9 mouse cellular contexts compared by ENCODE assay signal in the genomic region with DNA sequence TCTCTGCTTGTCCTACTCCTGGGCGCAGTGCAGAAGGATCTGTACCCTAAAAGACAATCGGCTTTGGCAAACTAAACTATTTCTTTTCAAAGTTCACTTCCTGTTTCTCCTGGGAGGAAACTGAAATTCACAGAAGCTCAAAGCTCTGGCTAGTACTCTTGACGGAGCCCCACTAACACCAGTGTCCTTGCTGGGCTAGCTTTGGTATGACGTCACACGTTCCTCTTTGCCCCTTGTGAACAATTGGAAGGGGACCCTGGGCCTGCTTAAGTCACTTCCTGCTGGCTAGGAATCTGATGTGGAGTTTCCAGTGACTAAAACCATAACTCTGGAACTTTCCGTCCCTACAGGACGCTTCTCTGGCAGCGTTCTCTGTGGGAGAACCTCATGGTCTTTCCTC. TPM values are rescaled to one million over a fixed set of nuclear protein-coding genes. Genes with fewer than 3 reads are reported as not detected.
DNase-seq lines count a peak whose midpoint lies in the region; ATAC-seq and TF ChIP-seq lines count a peak whose summit lies in the region.
"Had no signal": no experiment of that assay in that cellular context is flagged by ENCODE, and none has a peak within 500 bp of the region (broad histone marks: within the 10 kb centered on the region; RNA-seq: fewer than 3 reads in every experiment).

No protein-coding gene starts in this region.

- H3K9ac ChIP-seq in intestine, embryonic 15.5 days, result no peak overlapping the region
- H3K9ac ChIP-seq in midbrain, embryonic 15.5 days, result no peak overlapping the region

- no peaks in the 10 kb centered on the region for H3K4me1 ChIP-seq in intestine, embryonic 15.5 days (replicated peaks)
- no peaks in the 10 kb centered on the region for H3K4me1 ChIP-seq in midbrain, embryonic 15.5 days

- no peak for DNase-seq in left cerebral cortex, adult 2 months (ENCODE audit: extremely low spot score in 1 of 2, low spot score in 2 of 2)
- DNase-seq in left cerebral cortex, postnatal 4 days, result no peak
- DNase-seq in thymus, postnatal 36 days, result no peak
- DNase-seq in embryo, embryonic 9.5 days (ENCODE audit: extremely low spot score), result no peak

- H3K27ac ChIP-seq in left cerebral cortex, adult 2 months, result peak overlapping the region; percentile 78
- H3K27ac ChIP-seq in intestine, embryonic 15.5 days, result 0 out of 2 replicates have a peak overlapping the region, but pooled peaks have one; percentile 9
- peak overlapping the region; percentile 75 for H3K27ac ChIP-seq in macrophage
- H3K27ac ChIP-seq in midbrain, embryonic 15.5 days, result no peak overlapping the region

- no peak for TF ChIP-seq CTCF in left cerebral cortex, adult 2 months (IDR thresholded peaks at IDR 0.05)

- ATAC-seq in common myeloid progenitor, adult 5-6 weeks (replicated peaks; ENCODE audit: low read depth, poor library complexity, severe bottlenecking), result peak; percentile 79
- ATAC-seq in intestine, embryonic 15.5 days, result no peak
- ATAC-seq in midbrain, embryonic 15.5 days (replicated peaks), result no peak

- H3K9me3 ChIP-seq in intestine, embryonic 15.5 days, result no peaks in the 10 kb centered on the region
- no peaks in the 10 kb centered on the region for H3K9me3 ChIP-seq in midbrain, embryonic 15.5 days

- H3K4me2 ChIP-seq in intestine, embryonic 15.5 days (replicated peaks), result no peak overlapping the region
- H3K4me2 ChIP-seq in midbrain, embryonic 15.5 days, result no peak overlapping the region

- H3K4me3 ChIP-seq in left cerebral cortex, adult 2 months, result no peak overlapping the region
- no peak overlapping the region for H3K4me3 ChIP-seq in intestine, embryonic 15.5 days (replicated peaks)
- no peak overlapping the region for H3K4me3 ChIP-seq in macrophage (ENCODE audit: inconsistent target)
- H3K4me3 ChIP-seq in midbrain, embryonic 15.5 days, result no peak overlapping the region

- H3K36me3 ChIP-seq in intestine, embryonic 15.5 days, result no peaks in the 10 kb centered on the region
- peaks cover 25% of the 10 kb centered on the region; the same call in 1 of the 2 replicates for H3K36me3 ChIP-seq in macrophage (ENCODE audit: inconsistent target)
- H3K36me3 ChIP-seq in midbrain, embryonic 15.5 days (replicated peaks), result no peaks in the 10 kb centered on the region

- peaks cover 96% of the 10 kb centered on the region for H3K79me2 ChIP-seq in macrophage (ENCODE audit: inconsistent target)

- no peaks in the 10 kb centered on the region for H3K27me3 ChIP-seq in intestine, embryonic 15.5 days (replicated peaks)
- no peaks in the 10 kb centered on the region for H3K27me3 ChIP-seq in midbrain, embryonic 15.5 days (replicated peaks)

- intact Hi-C loops in left cerebral cortex, adult 2 months (cut with DNase I), result no loop called here
- intact Hi-C loops in left cerebral cortex, postnatal 4 days (cut with DNase I), result loop anchor here (5.0 kb wide), 1 partner anchor 37 kb away; no protein-coding TSS in a partner anchor

- 69% methylated on average over 8 of the region's 8 CpGs for WGBS in intestine, embryonic 15.5 days
- 22% methylated on average over 8 of the region's 8 CpGs for WGBS in macrophage (ENCODE audit: missing documents)
- WGBS in midbrain, embryonic 15.5 days, result 83% methylated on average over 8 of the region's 8 CpGs

RNA-seq across cellular contexts. Expression of a gene that starts 6.5 kb away (rescaled TPM):
- 10 to 100 TPM; 21.6 to 25.6 TPM for total RNA-seq in left cerebral cortex, adult 2 months (2021)
- total RNA-seq in left cerebral cortex, postnatal 4 days (2021), result 1 to 10 TPM; 7.9 to 8.1 TPM
- total RNA-seq in common myeloid progenitor, adult 5-6 weeks (2017), result 10.8 and 21.1 TPM in 2 replicates
- 11.0 and 13.9 TPM in 2 replicates for polyA plus RNA-seq in intestine, embryonic 15.5 days (2015; fragmentation: Nextera tagmentation; extraction: Ambion mirVana)
- total RNA-seq in macrophage (2018; cell fraction: chromatin; rRNA removed), result 100 to 1,000 TPM; 124 to 877 (median 414) TPM
- total RNA-seq in macrophage (2018; cell fraction: cytosol; rRNA removed), result 100 to 1,000 TPM in 6 of 26 experiments, 10 to 100 TPM in 20; 31.3 to 188 (median 58.0) TPM
- total RNA-seq in macrophage (2018; cell fraction: nucleus; rRNA removed), result 100 to 1,000 TPM in 23 of 26 experiments, 10 to 100 TPM in 3; 76.4 to 499 (median 338) TPM
- 37.2 to 60.7 TPM (median 44.6 TPM) in 3 replicates for polyA plus RNA-seq in macrophage (2018)
- polyA plus RNA-seq in midbrain, embryonic 15.5 days (2015; fragmentation: Nextera tagmentation; extraction: Ambion mirVana), result 3.0 and 4.3 TPM in 2 replicates

RNA-seq across cellular contexts. Expression of a gene that starts 21.0 kb away (rescaled TPM):
- total RNA-seq in left cerebral cortex, adult 2 months (2021), result 10 to 100 TPM; 41.5 to 43.0 TPM
- 10 to 100 TPM; 50.0 to 61.8 TPM for total RNA-seq in left cerebral cortex, postnatal 4 days (2021)
- total RNA-seq in common myeloid progenitor, adult 5-6 weeks (2017), result 10.6 and 15.9 TPM in 2 replicates
- 33.3 and 37.5 TPM in 2 replicates for polyA plus RNA-seq in intestine, embryonic 15.5 days (2015; fragmentation: Nextera tagmentation; extraction: Ambion mirVana)
- total RNA-seq in macrophage (2018; cell fraction: chromatin; rRNA removed), result 10 to 100 TPM in 4 of 26 experiments, 1 to 10 TPM in 22; 2.6 to 11.8 (median 7.7) TPM
- 10 to 100 TPM in 23 of 26 experiments, 1 to 10 TPM in 3; 7.6 to 18.9 (median 14.0) TPM for total RNA-seq in macrophage (2018; cell fraction: cytosol; rRNA removed)
- total RNA-seq in macrophage (2018; cell fraction: nucleus; rRNA removed), result 10 to 100 TPM in 17 of 26 experiments, 1 to 10 TPM in 9; 4.2 to 18.9 (median 11.0) TPM
- 9.9 to 17.1 TPM (median 13.7 TPM) in 3 replicates for polyA plus RNA-seq in macrophage (2018)
- 75.8 and 79.0 TPM in 2 replicates for polyA plus RNA-seq in midbrain, embryonic 15.5 days (2015; fragmentation: Nextera tagmentation; extraction: Ambion mirVana)

RNA-seq across cellular contexts. Expression of a gene that starts 40.2 kb away (rescaled TPM):
- 100 to 1,000 TPM; 221 to 228 TPM for total RNA-seq in left cerebral cortex, adult 2 months (2021)
- total RNA-seq in left cerebral cortex, postnatal 4 days (2021), result 100 to 1,000 TPM; 166 to 181 TPM
- total RNA-seq in common myeloid progenitor, adult 5-6 weeks (2017), result 115 and 131 TPM in 2 replicates
- polyA plus RNA-seq in intestine, embryonic 15.5 days (2015; fragmentation: Nextera tagmentation; extraction: Ambion mirVana), result 198 and 201 TPM in 2 replicates
- total RNA-seq in macrophage (2018; cell fraction: chromatin; rRNA removed), result 10 to 100 TPM; 15.4 to 54.4 (median 26.9) TPM
- total RNA-seq in macrophage (2018; cell fraction: cytosol; rRNA removed), result 100 to 1,000 TPM; 145 to 203 (median 173) TPM
- total RNA-seq in macrophage (2018; cell fraction: nucleus; rRNA removed), result 10 to 100 TPM; 32.5 to 92.7 (median 63.3) TPM
- polyA plus RNA-seq in macrophage (2018), result 119 to 193 TPM (median 182 TPM) in 3 replicates
- 224 and 232 TPM in 2 replicates for polyA plus RNA-seq in midbrain, embryonic 15.5 days (2015; fragmentation: Nextera tagmentation; extraction: Ambion mirVana)

RNA-seq across cellular contexts. Expression of a gene that starts 44.3 kb away (rescaled TPM):
- total RNA-seq in left cerebral cortex, adult 2 months (2021), result not detected
- under 1 TPM in 1 of 2 experiments, not detected in 1; 0.28 TPM for total RNA-seq in left cerebral cortex, postnatal 4 days (2021)
- total RNA-seq in common myeloid progenitor, adult 5-6 weeks (2017), result 1.7 TPM in 1 of 2 replicates, not detected in the other
- 0.13 TPM in 1 of 2 replicates, not detected in the other for polyA plus RNA-seq in intestine, embryonic 15.5 days (2015; fragmentation: Nextera tagmentation; extraction: Ambion mirVana)
- total RNA-seq in macrophage (2018; cell fraction: chromatin; rRNA removed), result not detected
- not detected for total RNA-seq in macrophage (2018; cell fraction: cytosol; rRNA removed)
- under 1 TPM in 1 of 26 experiments, not detected in 25; 0.77 TPM for total RNA-seq in macrophage (2018; cell fraction: nucleus; rRNA removed)
- not detected in 3 replicates for polyA plus RNA-seq in macrophage (2018)
- polyA plus RNA-seq in midbrain, embryonic 15.5 days (2015; fragmentation: Nextera tagmentation; extraction: Ambion mirVana), result 0.20 and 0.27 TPM in 2 replicates
- polyA plus RNA-seq: gonadal fat pad, adult 2 months had no signal

RNA-seq across cellular contexts. Expression of a gene that starts 52.0 kb away (rescaled TPM):
- total RNA-seq in left cerebral cortex, adult 2 months (2021), result 10 to 100 TPM; 71.4 to 72.8 TPM
- 10 to 100 TPM; 95.0 to 98.1 TPM for total RNA-seq in left cerebral cortex, postnatal 4 days (2021)
- total RNA-seq in common myeloid progenitor, adult 5-6 weeks (2017), result 102 and 108 TPM in 2 replicates
- polyA plus RNA-seq in intestine, embryonic 15.5 days (2015; fragmentation: Nextera tagmentation; extraction: Ambion mirVana), result 0.97 and 1.2 TPM in 2 replicates
- total RNA-seq in macrophage (2018; cell fraction: chromatin; rRNA removed), result 100 to 1,000 TPM in 25 of 26 experiments, 10 to 100 TPM in 1; 60.7 to 404 (median 167) TPM
- 10 to 100 TPM; 34.1 to 79.6 (median 45.1) TPM for total RNA-seq in macrophage (2018; cell fraction: cytosol; rRNA removed)
- total RNA-seq in macrophage (2018; cell fraction: nucleus; rRNA removed), result 100 to 1,000 TPM in 14 of 26 experiments, 10 to 100 TPM in 12; 68.7 to 260 (median 106) TPM
- polyA plus RNA-seq in macrophage (2018), result 31.1 to 76.3 TPM (median 53.5 TPM) in 3 replicates
- 1.1 and 1.4 TPM in 2 replicates for polyA plus RNA-seq in midbrain, embryonic 15.5 days (2015; fragmentation: Nextera tagmentation; extraction: Ambion mirVana)
